Mouse (Mus musculus) bone marrow macrophage, adult 2 months (primary cell): ENCODE measurements at regions not wholly inside any gene's neighbourhood (a gene's known extent, or its start where the extent isn't known, plus 50 kb on each side); places are given as distances from the start of the nearest gene placed in this dataset.

Experiments used
- H3K27ac ChIP-seq: 2 replicates; pipeline ENCODE4 v1.5.1; 2012; ENCODE audit warnings: low read depth, low read length; ENCODE audit not compliant: insufficient read depth
- H3K4me1 ChIP-seq: 2 replicates; pipeline ENCODE4 v1.6.1; 2012; ENCODE audit warnings: low read length; ENCODE audit not compliant: control insufficient read depth, insufficient read depth
- H3K4me3 ChIP-seq: 2 replicates; pipeline ENCODE4 v1.5.1; 2012; ENCODE audit warnings: mild to moderate bottlenecking, low read length, moderate library complexity; ENCODE audit not compliant: insufficient read depth
- CTCF ChIP-seq: IDR thresholded peaks from 2 replicates; pipeline ENCODE4 v1.5.1; 2012; ENCODE audit warnings: low read depth, mild to moderate bottlenecking, low read length, moderate library complexity
- POLR2A ChIP-seq: IDR thresholded peaks from 2 replicates; pipeline ENCODE4 v1.6.1; 2012; ENCODE audit warnings: mild to moderate bottlenecking, low read depth, low read length, borderline replicate concordance

GRCm38 (mm10) chr6:67107517-67107916 is 70.3 kb upstream of the Gadd45a start:
- no peak for TF ChIP-seq CTCF
- TF ChIP-seq POLR2A, result no peak
- peaks cover 31% of the 10 kb centered on the region for H3K4me1 ChIP-seq
- no peak overlapping the region for H3K27ac ChIP-seq
- no peak overlapping the region for H3K4me3 ChIP-seq

- H3K4me1 ChIP-seq, result peaks cover 38% of the 10 kb centered on the region
- no peak overlapping the region for H3K27ac ChIP-seq
- H3K4me3 ChIP-seq, result no peak overlapping the region
- TF ChIP-seq POLR2A, result no peak
- no peak for TF ChIP-seq CTCF
Measured at GRCm38 (mm10) chr6:67106493-67106892, 69.2 kb upstream of the Gadd45a start.

- Histone ChIP-seq H3K27ac (no peak overlapping the region), H3K4me1 (peaks cover 43% of the 10 kb centered on the region), H3K4me3 (no peak overlapping the region)
- TF ChIP-seq CTCF, result no peak
- no peak for TF ChIP-seq POLR2A
Measured at GRCm38 (mm10) chr6:67105386-67105785, 68.1 kb upstream of the Gadd45a start.

GRCm38 (mm10) chr6:67104205-67104604 is 66.9 kb upstream of the Gadd45a start:
- Histone ChIP-seq H3K27ac (peak overlapping the region; percentile 29), H3K4me1 (peaks cover 39% of the 10 kb centered on the region), H3K4me3 (no peak overlapping the region)
- TF ChIP-seq CTCF, result no peak
- no peak for TF ChIP-seq POLR2A

GRCm38 (mm10) chr6:67102541-67103134 is 65.4 kb upstream of the Gadd45a start:
- peak overlapping the region; percentile 93 for H3K27ac ChIP-seq

GRCm38 (mm10) chr6:67102014-67102413 is 64.8 kb upstream of the Gadd45a start:
- H3K27ac ChIP-seq, result peak overlapping the region; percentile 93
- H3K4me1 ChIP-seq, result peaks cover 39% of the 10 kb centered on the region
- TF ChIP-seq CTCF (no peak), POLR2A (no peak)
- peak overlapping the region; percentile 37 for H3K4me3 ChIP-seq

More at GRCm38 (mm10) chr6:67102541-67103134, 65.4 kb upstream of the Gadd45a start:
- peak overlapping the region; percentile 37 for H3K4me3 ChIP-seq
- no peak for TF ChIP-seq POLR2A
- no peak for TF ChIP-seq CTCF
- peaks cover 39% of the 10 kb centered on the region for H3K4me1 ChIP-seq

- Histone ChIP-seq H3K27ac (no peak overlapping the region), H3K4me3 (no peak overlapping the region), H3K4me1 (no peaks in the 10 kb centered on the region)
- no peak for TF ChIP-seq CTCF
- no peak for TF ChIP-seq POLR2A
Measured at GRCm38 (mm10) chr6:67094426-67094825, 57.2 kb upstream of the Gadd45a start.

GRCm38 (mm10) chr6:67093128-67093527 is 55.9 kb upstream of the Gadd45a start:
- Histone ChIP-seq H3K4me1 (no peaks in the 10 kb centered on the region), H3K4me3 (no peak overlapping the region), H3K27ac (no peak overlapping the region)
- no peak for TF ChIP-seq CTCF
- TF ChIP-seq POLR2A, result no peak

- TF ChIP-seq POLR2A (no peak), CTCF (no peak)
- Histone ChIP-seq H3K27ac (no peak overlapping the region), H3K4me3 (no peak overlapping the region), H3K4me1 (peaks cover 13% of the 10 kb centered on the region)
Measured at GRCm38 (mm10) chr6:67090150-67090549, 52.9 kb upstream of the Gadd45a start.

GRCm38 (mm10) chr6:67089530-67090140 is 52.4 kb upstream of the Gadd45a start:
- Histone ChIP-seq H3K4me1 (peaks cover 13% of the 10 kb centered on the region), H3K27ac (no peak overlapping the region), H3K4me3 (no peak overlapping the region)
- no peak for TF ChIP-seq CTCF
- TF ChIP-seq POLR2A, result no peak
